In genomic region chr2:132377436-132377835, GRCm38 (mm10) we compare ENCODE assay signal across 13 mouse cellular contexts. TPM values are rescaled to one million over a fixed set of nuclear protein-coding genes. Genes with fewer than 3 reads are reported as not detected.
A peak's percentile ranks its signal among the peaks of the same experiment; 100 is the strongest.
DNase-seq lines count a peak whose midpoint lies in the region; ATAC-seq and TF ChIP-seq lines count a peak whose summit lies in the region.
"Had no signal": no experiment of that assay in that cellular context is flagged by ENCODE, and none has a peak within 500 bp of the region (broad histone marks: within the 10 kb centered on the region; RNA-seq: fewer than 3 reads in every experiment).

No protein-coding gene starts in this region.

- no peak for TF ChIP-seq EP300 in CH12.LX (IDR thresholded peaks at IDR 0.05; ENCODE audit: low read length)

- H3K79me2 ChIP-seq in CH12.LX (replicated peaks; ENCODE audit: control insufficient read depth, extremely low read depth, insufficient read depth, poor library complexity, severe bottlenecking): no peaks in the 10 kb centered on the region

- no peak overlapping the region for H3K27ac ChIP-seq in CH12.LX (ENCODE audit: insufficient read depth, low read depth)
- no peak overlapping the region for H3K27ac ChIP-seq in intestine, embryonic 15.5 days
- H3K27ac ChIP-seq: midbrain, embryonic 15.5 days; neural tube, embryonic 13.5 days had no signal

- H3K9me3 ChIP-seq in CH12.LX (replicated peaks; ENCODE audit: low read length): no peaks in the 10 kb centered on the region
- no peaks in the 10 kb centered on the region for H3K9me3 ChIP-seq in intestine, embryonic 15.5 days
- H3K9me3 ChIP-seq: heart, embryonic 12.5 days; midbrain, embryonic 15.5 days; neural tube, embryonic 13.5 days had no signal

- no peak for TF ChIP-seq POLR2A in CH12.LX (IDR thresholded peaks at IDR 0.05; ENCODE audit: low read depth, low read length)
- TF ChIP-seq POLR2A in brain, embryonic 14.5 days (IDR thresholded peaks at IDR 0.05; ENCODE audit: borderline replicate concordance, extremely low read depth, insufficient read depth, insufficient read length, poor library complexity, severe bottlenecking): no peak

- dilution Hi-C loops in CH12.LX (cut with MboI; ENCODE audit: extremely low pct_ligation_motif_present, extremely low pct_unique_long_range_greater_than_20kb, low sequenced_read_pairs): no loop called here

- H3K4me2 ChIP-seq in CH12.LX (ENCODE audit: insufficient read depth, low read depth, poor library complexity, severe bottlenecking): no peak overlapping the region
- H3K4me2 ChIP-seq in intestine, embryonic 15.5 days (replicated peaks): no peak overlapping the region
- H3K4me2 ChIP-seq: heart, embryonic 12.5 days; liver, embryonic 11.5 days; midbrain, embryonic 15.5 days; neural tube, embryonic 13.5 days had no signal

- no peaks in the 10 kb centered on the region for H3K27me3 ChIP-seq in CH12.LX (replicated peaks)
- H3K27me3 ChIP-seq in intestine, embryonic 15.5 days (replicated peaks): no peaks in the 10 kb centered on the region
- H3K27me3 ChIP-seq: heart, embryonic 12.5 days; midbrain, embryonic 15.5 days had no signal

- no peak overlapping the region for H3K9ac ChIP-seq in CH12.LX (ENCODE audit: insufficient read depth, low read depth)
- no peak overlapping the region for H3K9ac ChIP-seq in intestine, embryonic 15.5 days
- H3K9ac ChIP-seq: heart, embryonic 12.5 days; midbrain, embryonic 15.5 days; neural tube, embryonic 13.5 days had no signal

- H3K4me3 ChIP-seq in CH12.LX (replicated peaks in 1 of 3; ENCODE audit: low read depth in 2 of 3, low read length in 2 of 3, poor library complexity in 1 of 3): no peak overlapping the region
- no peak overlapping the region for H3K4me3 ChIP-seq in intestine, embryonic 15.5 days (replicated peaks)
- H3K4me3 ChIP-seq: heart, embryonic 12.5 days; midbrain, embryonic 15.5 days; neural tube, embryonic 13.5 days had no signal

- peaks cover 19 to 39% of the 10 kb centered on the region in 2 experiments for H3K4me1 ChIP-seq in CH12.LX (ENCODE audit: control insufficient read depth in 1 of 2, insufficient read depth in 2 of 2)
- H3K4me1 ChIP-seq in intestine, embryonic 15.5 days (replicated peaks): no peaks in the 10 kb centered on the region
- H3K4me1 ChIP-seq: heart, embryonic 12.5 days; midbrain, embryonic 15.5 days; neural tube, embryonic 13.5 days had no signal

- TF ChIP-seq CTCF in CH12.LX (conservative IDR thresholded peaks at IDR 0.05 in 1 of 2, IDR thresholded peaks at IDR 0.05 in 1 of 2; ENCODE audit: low read depth in 2 of 2, low read length in 2 of 2): no peak
- TF ChIP-seq CTCF in brain, embryonic 14.5 days (IDR thresholded peaks at IDR 0.05; ENCODE audit: borderline replicate concordance, extremely low read depth, insufficient read depth, insufficient read length): no peak

- in situ Hi-C loops in CH12.LX (cut with MboI; ENCODE audit: low pct_ligation_motif_present, low pct_unique_long_range_greater_than_20kb, low sequenced_read_pairs): no loop called here

- no peak for TF ChIP-seq RAD21 in CH12.LX (IDR thresholded peaks at IDR 0.05; ENCODE audit: low read depth, low read length)

- 58% methylated on average over 2 of the region's 2 CpGs for WGBS in intestine, embryonic 15.5 days

- no peaks in the 10 kb centered on the region for H3K36me3 ChIP-seq in CH12.LX (replicated peaks in 1 of 2; ENCODE audit: control insufficient read depth in 1 of 2, insufficient read depth in 1 of 2, low read length in 1 of 2)
- H3K36me3 ChIP-seq in intestine, embryonic 15.5 days: no peaks in the 10 kb centered on the region
- H3K36me3 ChIP-seq: heart, embryonic 12.5 days; midbrain, embryonic 15.5 days; neural tube, embryonic 13.5 days had no signal

- no peak for ATAC-seq in intestine, embryonic 15.5 days
- ATAC-seq: midbrain, embryonic 15.5 days had no signal

- peak; percentile 5 for DNase-seq in CH12.LX (ENCODE audit: extremely low read depth)
- DNase-seq in brain, embryonic 14.5 days (ENCODE audit: low read depth): peak; percentile 36
- peak; percentile 2 for DNase-seq in fibroblast of lung, adult 2 months (ENCODE audit: low read depth)
- peak; percentile 19 to 25 for DNase-seq in layer of hippocampus, postnatal 10 days (ENCODE audit: low spot score in 2 of 2)
- DNase-seq in adrenal gland, adult 18-20 months (ENCODE audit: low spot score in 2 of 2): no peak
- DNase-seq in urinary bladder, postnatal 36 days (ENCODE audit: low spot score in 2 of 2): no peak
- DNase-seq: kidney, adult 9 months had no signal

TF ChIP-seq in CH12.LX, 34 proteins besides CTCF, POLR2A, EP300 and RAD21:
- TF ChIP-seq ETS1 (conservative IDR thresholded peaks at IDR 0.05; ENCODE audit: low read depth, low read length): no peak
- TF ChIP-seq MYC (IDR thresholded peaks at IDR 0.05; ENCODE audit: low read depth, low read length): no peak
- TF ChIP-seq USF2 (conservative IDR thresholded peaks at IDR 0.05; ENCODE audit: low read depth, low read length): no peak
- TF ChIP-seq GABPA (IDR thresholded peaks at IDR 0.05; ENCODE audit: insufficient replicate concordance, low read depth, low read length): no peak
- TF ChIP-seq E2F4 (IDR thresholded peaks at IDR 0.05; ENCODE audit: insufficient replicate concordance, low read depth, low read length): no peak
- no peak for TF ChIP-seq RCOR1 (conservative IDR thresholded peaks at IDR 0.05; ENCODE audit: low read depth, low read length)
- TF ChIP-seq ZNF384 (IDR thresholded peaks at IDR 0.05; ENCODE audit: low read depth, low read length): no peak
- no peak for TF ChIP-seq ELF1 (IDR thresholded peaks at IDR 0.05; ENCODE audit: low read depth, low read length)
- TF ChIP-seq CHD2 (IDR thresholded peaks at IDR 0.05; ENCODE audit: low read length): no peak
- TF ChIP-seq TCF12 (IDR thresholded peaks at IDR 0.05; ENCODE audit: low read depth, low read length): no peak
- no peak for TF ChIP-seq IRF4 (IDR thresholded peaks at IDR 0.05; ENCODE audit: low read depth, low read length)
- TF ChIP-seq ZKSCAN1 (IDR thresholded peaks at IDR 0.05; ENCODE audit: borderline replicate concordance, low read depth, low read length): no peak
- no peak for TF ChIP-seq JUN (IDR thresholded peaks at IDR 0.05; ENCODE audit: insufficient read depth, low read depth, low read length)
- no peak for TF ChIP-seq ZMIZ1 (IDR thresholded peaks at IDR 0.05; ENCODE audit: low read depth, low read length)
- TF ChIP-seq SIN3A (IDR thresholded peaks at IDR 0.05; ENCODE audit: low read length): no peak

RNA-seq across cellular contexts. Expression of gene Prokr2, which starts 7.8 kb away (rescaled TPM):
- 0.04 TPM in 1 of 2 replicates, not detected in the other for total RNA-seq in CH12.LX (2012; rRNA removed)
- total RNA-seq in CH12.LX (2014; rRNA removed): not detected in 2 replicates
- not detected in 2 replicates for polyA plus RNA-seq in CH12.LX (2012; ENCODE audit: insufficient read length, low read depth)
- 3.5 and 5.7 TPM in 2 replicates for polyA plus RNA-seq in brain, embryonic 14.5 days (2012; rRNA removed)
- 1 to 10 TPM; 6.6 to 7.4 TPM for total RNA-seq in layer of hippocampus, postnatal 10 days (2021)
- 0.21 and 0.34 TPM in 2 replicates for polyA plus RNA-seq in intestine, embryonic 15.5 days (2015; fragmentation: Nextera tagmentation; extraction: Ambion mirVana)
- total RNA-seq in adrenal gland, adult 18-20 months (2021): not detected
- total RNA-seq: gastrocnemius, adult 18-20 months had no signal

Comparison
In these comparisons a context has a peak if more than half of its experiments do, and no peak if none do; other contexts are left out.
1. DNase-seq: peak in CH12.LX (single experiment), brain, embryonic 14.5 days (single experiment), fibroblast of lung, adult 2 months (single experiment) and layer of hippocampus, postnatal 10 days (2 of 2); none in adrenal gland, adult 18-20 months (0 of 2) and urinary bladder, postnatal 36 days (0 of 2).
2. RNA of gene Prokr2, which starts 7.8 kb away (total RNA-seq): 6.6 to 7.4 TPM in layer of hippocampus, postnatal 10 days; 0.04 TPM in CH12.LX and not detected in adrenal gland, adult 18-20 months; every median in the first group is over 4 times any median in the second.